Mouse (Mus musculus): ENCODE data around the gene Nop10.
"Not testable (repeated sequence)": the region's sequence is repeated elsewhere in the genome, so short reads cannot be mapped to it uniquely, and the experiment has no call there.

Nop10 gene

DNA sequence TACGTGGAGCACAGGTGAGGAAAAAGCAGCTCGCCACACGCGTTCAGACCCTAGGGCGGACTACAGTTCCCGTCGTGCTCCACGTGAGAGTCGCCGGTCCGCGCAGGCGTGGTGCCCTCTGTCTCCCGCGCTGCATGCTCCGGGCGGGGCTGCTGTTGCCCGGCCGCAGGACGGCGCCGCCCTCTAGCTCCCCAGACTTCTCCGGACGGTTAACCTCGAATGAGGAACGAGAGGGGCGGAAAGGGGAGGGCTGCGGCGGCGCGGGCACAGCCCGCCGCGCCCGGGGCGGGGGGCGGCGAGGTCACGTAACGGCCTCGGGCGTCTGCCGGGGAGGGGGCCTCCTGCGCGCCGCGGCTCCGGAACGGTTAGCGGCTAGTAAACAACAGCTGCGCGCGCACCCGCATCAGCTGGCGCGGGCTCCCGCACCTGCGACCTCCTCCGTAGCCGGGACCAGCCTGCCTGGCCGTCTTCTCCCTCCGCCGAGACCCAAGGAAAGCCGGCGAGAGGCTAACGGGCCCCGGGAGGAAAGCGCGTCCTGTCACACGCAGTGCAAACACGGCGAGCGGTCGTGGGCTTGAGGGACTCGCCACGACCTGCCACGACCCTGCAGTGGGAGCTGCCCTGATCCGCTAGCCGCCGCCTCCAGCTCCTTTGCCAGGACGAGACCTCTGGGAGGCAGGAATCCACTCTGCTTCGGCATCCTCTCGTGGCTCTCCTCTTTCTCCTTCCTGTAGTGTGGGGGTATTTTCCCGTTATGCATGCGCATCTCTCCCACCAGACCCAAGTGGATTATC is 3.9 kb downstream of the Nop10 start, which contains the start of gene Slc12a6:
TSS of gene Slc12a6 (plus strand) at position 378 of the 794 bp plus-strand sequence.
- peak; percentile 92 to 96 for DNase-seq

DNA sequence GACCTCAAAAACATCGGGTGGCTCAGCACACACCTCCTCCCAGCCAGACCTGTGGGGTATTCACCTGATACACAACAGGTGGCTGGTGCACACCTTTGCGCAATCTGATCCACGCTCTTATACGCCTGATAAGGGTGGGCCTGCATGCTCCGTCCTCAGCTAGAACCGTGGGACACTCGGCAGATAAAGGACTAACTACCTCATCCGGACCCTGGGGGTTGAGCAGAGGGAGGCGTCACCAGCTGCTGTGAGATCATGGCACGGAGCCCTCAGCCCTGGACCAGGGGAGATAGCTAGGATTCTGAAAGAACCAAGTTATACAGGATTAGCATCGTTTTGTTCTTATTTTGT is 4.5 kb downstream of the Nop10 start, which contains the start of gene Gm21985:
TSS of gene Gm21985 (plus strand) at position 73 of the 351 bp plus-strand sequence.
- peak in 1 of 2 experiments; percentile 65 for DNase-seq

DNA sequence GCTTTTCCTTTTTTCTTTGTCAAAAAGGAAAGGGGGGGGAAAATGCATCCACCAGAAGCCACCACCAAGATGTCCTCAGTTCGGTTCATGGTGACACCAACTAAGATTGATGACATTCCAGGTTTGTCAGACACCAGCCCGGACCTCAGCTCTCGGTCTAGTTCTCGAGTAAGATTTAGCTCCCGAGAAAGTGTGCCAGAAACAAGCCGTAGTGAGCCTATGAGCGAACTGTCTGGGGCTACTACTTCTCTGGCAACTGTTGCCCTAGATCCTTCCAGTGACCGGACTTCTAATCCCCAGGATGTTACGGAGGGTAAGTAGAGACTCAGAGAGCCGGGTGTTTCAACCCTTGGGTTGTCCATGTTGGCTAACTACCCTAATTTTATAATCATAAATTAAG is 5.1 kb downstream of the Nop10 start:
- DNase-seq = peak; percentile 31 to 33

DNA sequence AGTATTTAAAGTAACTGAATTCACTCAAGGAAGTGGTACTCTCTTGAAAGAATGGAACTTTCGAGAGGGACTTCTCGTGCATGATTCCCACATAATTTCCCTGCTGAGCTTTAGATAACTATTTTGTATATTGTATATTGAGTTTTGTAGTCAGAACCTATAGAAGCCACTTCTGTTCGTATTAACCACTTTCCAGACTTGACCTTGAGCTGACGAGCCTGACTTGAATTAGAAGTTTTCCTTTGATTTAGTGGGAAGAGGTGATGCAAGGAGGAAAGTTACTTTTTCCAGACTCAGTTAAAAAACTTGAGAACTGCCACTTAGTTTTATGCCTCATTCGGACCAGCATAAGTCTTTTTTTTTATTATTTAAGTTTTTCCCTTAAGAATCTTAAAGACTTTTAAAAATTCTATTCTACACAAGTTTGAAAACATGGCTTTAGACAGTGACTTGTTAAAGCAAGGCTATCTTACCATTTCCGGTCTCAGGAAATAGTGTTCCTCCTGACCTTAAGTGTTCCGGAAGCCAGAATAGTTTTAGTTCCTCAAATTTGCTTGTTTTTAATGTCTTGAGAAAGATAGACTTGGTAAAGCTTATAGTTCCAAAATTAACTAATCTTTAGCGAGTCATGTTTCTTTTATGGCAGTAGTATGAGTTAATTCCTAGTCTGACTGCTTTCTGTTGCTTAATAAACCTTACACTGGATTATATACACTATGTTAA is 6.0 kb downstream of the Nop10 start:
- DNase-seq = no peak

DNA sequence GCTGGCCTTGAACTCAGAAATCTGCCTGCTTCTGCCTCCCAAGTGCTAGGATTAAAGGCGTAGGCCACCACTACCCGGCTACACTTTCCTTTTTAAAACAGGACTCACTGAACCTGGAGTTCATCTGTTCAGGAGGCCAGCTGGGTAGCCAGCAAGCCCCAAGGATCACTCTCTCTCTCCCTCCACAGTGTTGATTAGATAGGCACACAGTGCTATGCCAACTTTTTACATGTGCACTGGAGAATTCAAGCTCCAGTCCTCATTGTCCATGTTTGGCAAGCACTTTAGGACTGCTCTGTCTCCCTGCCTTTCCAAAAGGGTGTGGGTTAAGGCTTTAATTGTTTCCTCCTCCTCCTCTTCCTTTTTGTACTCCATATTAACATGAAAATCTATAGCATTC is 8.3 kb downstream of the Nop10 start:
- no peak for DNase-seq

DNA sequence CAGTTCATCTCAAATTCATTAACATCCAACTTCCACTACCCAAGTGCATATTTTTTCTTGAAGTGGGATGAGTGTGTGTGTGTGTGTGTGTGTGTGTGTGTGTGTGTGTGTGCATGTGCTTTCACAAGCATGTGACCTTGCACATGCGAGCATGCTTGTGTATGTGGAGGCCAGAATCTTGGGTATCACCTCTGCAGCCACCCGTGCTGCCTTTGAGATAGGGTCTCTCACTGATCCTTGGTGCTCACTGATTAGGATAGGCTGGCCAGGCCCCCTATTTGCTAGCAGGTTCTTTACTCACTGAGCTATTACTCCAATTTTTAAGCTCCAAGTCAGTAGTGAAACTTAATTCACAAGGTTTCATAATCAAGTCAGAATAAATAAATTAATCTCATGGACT is 11.2 kb downstream of the Nop10 start:
- no peak for DNase-seq

DNA sequence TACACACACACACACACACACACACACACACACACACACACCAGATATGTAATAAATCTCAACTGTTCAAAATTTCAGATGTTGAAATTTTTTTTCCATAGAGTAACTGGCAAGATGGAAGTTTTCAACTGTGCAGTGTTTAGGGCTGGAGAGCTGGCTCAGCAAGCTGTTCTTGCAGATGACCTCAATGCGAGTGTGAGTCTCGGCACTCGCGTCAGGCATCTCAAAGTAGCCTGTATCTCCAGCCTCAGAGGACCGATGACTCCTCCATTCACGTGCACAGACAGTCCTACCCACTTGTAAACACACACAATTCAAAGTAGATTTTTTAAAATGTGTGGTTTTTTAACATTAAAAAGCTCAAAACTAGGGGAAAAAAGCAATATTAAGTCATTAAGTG is 11.7 kb downstream of the Nop10 start:
- no peak for DNase-seq

DNA sequence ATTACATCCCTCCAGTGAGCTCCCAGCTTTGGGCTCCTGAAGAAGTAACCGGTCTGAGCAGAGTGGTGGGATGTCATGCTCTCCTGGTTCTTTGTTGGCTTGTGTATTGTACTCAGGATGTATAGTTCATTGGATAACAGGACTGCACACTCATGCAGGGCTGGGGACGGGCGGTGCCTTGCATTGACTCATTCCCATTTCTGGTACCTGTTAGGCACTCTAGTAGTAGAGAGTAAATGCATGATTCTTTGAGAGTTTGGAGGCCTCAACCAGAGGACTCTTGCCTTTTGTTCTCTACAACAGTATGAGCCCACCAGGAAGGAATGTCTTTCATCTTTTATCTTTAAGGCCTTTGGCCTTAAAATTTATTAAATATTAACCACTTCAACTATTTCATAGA is 15.1 kb downstream of the Nop10 start:
- no peak for DNase-seq

DNA sequence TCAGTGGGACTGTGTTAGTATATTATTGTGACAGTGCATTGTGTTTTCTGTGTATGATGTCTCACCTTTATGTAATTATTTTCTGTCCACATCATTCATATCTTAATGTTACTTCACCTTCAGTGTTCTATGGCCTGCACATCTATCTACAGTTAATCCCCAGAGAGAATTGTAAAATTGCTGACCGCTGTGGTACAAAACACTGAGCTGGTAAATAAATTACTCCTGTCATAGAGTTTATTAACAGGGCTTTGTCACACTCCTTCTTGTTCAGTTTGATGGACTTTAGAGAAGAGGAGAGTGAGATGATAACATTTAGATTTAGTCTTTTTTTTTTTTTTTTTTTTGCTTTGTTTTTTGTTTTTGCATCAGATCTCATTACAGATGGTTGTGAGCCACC is 21.1 kb downstream of the Nop10 start:
- DNase-seq = no peak

DNA sequence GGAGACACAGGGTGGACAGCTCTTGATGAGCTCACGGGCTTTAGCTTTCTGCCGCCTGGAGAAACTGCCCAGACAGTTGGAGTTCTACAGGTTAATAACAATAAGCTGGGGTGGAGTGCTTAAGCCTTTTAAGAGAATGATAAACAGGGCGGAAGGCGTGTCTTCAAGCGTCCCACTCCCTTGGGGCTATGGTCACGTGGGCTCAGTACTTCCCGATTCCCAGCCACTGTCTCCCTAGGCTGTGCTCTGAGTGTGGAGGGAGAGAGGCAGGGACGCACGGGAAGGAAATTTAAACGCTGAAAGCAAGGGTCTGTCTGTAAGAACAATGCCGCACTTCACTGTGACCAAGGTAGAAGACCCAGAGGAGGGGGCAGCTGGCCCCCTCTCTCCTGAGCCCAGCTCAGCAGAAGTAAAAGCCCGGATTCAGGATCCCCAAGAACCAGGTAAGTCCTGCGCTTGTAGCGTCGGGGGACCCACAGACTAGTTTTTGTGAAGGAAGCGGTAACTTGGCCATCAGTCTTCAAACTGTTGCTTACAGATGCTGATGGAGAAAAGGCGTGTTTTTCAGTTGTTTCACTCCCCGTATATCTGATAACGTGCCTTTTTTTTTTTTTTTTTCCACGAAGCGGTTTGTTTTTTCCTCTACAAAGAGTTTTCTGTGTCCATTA is 22.8 kb downstream of the Nop10 start:
- peak in 1 of 2 experiments; percentile 38 for DNase-seq

DNA sequence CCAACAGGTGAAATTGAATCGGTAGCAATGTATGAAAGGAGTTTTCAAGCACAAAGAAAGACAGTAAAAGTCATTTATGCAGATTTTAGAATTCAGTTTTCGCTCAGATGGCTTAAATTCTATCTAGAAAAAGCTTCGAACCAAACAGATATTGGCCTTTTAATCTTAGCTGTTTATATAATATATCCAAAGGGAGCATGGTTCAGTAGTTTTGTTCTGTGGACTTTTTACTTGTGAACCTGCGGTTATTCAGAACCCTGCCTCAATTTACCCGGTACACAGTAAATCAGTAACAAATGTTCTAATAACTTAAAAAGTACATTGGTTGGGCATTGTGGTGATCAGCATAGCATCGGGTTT is 23.3 kb downstream of the Nop10 start:
- DNase-seq = no peak

DNA sequence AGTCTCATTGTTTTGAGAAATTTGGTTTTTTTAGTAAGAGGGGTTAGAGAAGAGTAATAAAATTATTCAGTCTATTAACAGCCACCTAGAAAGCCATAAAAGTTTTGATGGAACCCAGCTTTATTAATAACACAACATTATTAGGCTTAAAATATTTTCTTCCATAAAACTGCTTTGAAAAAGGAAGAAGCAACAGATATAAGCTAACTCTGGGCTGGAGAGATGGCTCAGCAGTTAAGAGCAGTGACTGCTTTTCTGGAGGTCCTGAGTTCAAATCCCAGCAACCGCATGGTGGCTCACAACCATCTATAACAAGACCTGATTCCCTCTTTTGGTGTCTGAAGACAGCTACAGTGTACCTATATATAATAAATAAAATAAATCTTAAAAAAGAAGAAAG is 24.3 kb downstream of the Nop10 start:
- DNase-seq = not testable (repeated sequence)

DNA sequence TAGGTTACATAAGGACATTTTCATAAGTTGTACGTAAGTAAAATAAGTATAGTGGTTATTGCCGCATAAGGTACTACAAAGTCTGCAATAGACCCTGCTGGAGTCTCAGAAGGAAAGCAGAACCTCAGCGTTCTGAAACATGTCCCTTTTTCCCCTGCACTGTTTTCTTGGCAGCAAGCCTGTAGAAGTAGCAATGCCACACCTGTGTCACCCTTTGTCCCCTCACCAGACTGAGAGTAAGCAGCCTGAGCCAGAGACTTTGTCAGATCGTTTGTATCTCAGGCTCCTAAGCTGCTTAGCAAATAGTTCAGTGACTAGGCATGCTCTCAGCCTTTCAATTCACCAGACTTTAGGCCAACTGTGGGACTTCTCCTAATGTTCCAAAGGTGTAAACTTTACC is 25.3 kb downstream of the Nop10 start:
- no peak for DNase-seq

DNA sequence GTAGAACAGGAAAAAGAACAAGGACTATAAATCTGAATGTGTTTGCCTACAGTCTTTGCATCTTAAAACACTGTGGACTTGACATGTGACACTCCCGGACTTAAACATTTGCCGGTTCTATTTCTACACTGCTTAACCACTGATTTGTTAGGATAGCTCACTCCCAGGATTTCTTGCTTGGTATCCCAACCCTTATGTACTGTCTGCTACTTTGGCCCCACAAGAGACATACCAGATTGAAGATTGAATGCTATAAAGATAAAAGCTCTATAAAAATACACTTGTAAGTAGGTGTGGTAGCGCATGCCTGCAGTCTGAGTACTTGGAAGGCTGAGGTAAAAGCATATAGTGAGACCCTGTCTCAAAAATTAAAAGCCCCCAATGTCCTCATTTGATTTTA is 27.8 kb downstream of the Nop10 start:
- no peak for DNase-seq

DNA sequence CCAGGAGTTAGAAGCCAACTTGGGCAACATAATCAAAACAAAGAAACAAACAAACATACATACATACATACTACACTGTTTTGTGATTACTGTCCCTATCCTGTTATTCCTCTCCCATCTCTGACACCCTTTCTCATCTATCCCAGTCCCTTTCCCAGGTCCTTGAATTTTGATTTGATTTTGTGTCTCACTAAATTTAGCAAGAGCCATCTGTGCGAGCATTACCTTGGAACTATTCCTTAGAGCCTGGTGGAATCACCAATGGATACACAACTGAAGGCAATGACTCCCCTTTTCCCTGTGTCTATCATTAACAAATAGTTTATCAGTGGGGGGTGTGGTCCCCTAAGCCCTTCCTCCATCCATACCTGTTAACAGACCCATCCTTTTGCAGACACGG is 31.1 kb downstream of the Nop10 start:
- DNase-seq = peak in 1 of 2 experiments; percentile 29

DNA sequence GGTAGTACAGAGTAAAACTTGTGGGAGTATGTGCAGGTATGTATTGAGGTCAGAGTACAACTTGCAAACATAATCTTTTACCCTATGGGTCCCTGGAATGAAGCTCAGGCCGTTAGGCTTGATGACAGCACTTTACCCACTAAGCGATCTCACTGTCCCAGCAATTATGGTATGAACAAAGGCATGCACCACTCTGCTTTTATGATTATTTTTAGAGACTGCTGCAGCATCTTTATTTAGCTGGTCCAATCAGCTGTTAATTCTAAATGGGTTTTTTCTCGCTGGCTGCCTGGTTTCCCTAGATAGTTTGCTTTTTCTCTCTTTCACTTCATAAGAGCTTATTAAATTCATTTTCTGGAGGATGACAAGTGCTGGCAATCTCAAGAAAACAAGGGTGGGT is 34.5 kb downstream of the Nop10 start:
- DNase-seq = no peak

DNA sequence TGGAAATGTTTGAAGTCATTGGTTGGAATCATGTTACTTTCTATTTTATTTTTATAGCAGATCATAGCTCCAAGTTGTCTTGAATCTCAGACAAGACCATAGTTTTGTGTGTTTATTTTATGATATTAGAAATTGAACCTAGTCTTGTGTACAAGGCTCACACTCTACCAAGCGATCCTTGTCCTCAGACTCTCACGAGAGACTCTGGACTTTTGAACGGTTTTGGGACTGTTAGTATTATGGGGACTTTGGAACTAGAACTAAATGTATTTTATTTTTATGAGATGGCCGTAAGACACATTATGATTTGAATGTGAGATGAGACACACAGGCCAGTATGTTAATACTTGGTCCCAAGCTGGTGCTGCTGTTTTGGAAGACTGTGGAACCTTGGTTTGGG is 36.5 kb downstream of the Nop10 start:
- no peak for DNase-seq

DNA sequence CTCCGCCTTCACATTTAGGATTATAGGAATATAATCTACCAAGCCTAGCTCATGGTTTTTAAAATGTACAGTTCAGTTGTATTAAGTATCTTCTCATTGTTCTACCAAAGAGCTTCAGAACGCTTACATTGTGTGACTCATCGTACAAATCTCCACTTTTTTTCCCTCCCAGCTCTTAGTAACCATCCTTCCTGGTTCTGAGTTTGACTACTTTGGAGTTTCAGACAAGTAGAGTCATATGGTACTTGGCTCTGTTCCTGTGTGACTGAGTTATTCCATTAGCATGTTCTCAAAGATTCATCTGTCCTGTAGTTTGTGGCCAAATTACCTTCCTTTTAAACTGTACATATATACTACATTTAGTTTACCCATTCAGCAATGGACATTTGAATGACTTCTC is 46.9 kb downstream of the Nop10 start:
- DNase-seq = no peak

DNA sequence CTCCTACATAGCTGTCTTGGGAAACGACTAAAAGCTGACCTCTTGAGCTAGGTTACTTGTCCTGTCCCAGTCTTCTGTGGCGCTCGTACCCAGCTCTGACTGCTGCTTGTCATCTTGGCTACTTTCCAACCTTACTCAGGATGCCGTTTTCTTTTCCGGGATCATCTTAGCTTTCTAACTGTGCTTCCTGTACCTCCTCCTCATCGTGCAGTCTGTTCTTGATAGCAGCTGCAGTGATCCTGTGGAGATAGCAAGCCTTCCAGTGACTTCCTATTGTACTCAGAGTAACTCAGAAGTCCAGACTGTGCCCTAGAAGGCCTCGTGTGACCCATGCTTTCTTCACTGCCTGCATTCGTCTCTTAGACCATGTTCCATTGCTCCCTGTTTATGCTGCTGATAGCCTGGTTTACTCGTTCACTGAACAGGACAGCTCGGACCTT is 47.5 kb downstream of the Nop10 start:
- DNase-seq = peak; percentile 23
